Mouse (Mus musculus) stomach, embryonic 16.5 days (tissue): Measurements from ENCODE around the gene Olfr688. TPM values are rescaled to one million over a fixed set of nuclear protein-coding genes. Genes with fewer than 3 reads are reported as not detected.

Source experiments
- polyA plus RNA-seq: library from polyadenylated mRNA; unstranded; fragments of >200 nt; fragmentation: Nextera tagmentation; extraction: Ambion mirVana; gene quantifications from 2 replicates; pipeline ENCODE4 v1.2.1, GENCODE M21; 2015

The Olfr688 gene
- polyA plus RNA-seq, 1 experiment from 2014 or later: not detected

Other genes starting within 250 kb of the Olfr688 start
- not detected in 2 replicates for gene Olfr677, start 236.7 kb upstream of the Olfr688 start, polyA plus RNA-seq
- gene Olfr678, start 223.6 kb upstream of the Olfr688 start, polyA plus RNA-seq: not detected in 2 replicates
- gene Olfr679, start 206.9 kb upstream of the Olfr688 start, polyA plus RNA-seq: not detected in 2 replicates
- not detected in 2 replicates for gene Olfr680-ps1, start 195.3 kb upstream of the Olfr688 start, polyA plus RNA-seq
- gene Olfr681, start 171.3 kb upstream of the Olfr688 start, polyA plus RNA-seq: not detected in 2 replicates
- not detected in 2 replicates for gene Olfr683, start 141.1 kb upstream of the Olfr688 start, polyA plus RNA-seq
- not detected in 2 replicates for gene Olfr684, start 124.4 kb upstream of the Olfr688 start, polyA plus RNA-seq
- gene Olfr685, start 102.1 kb upstream of the Olfr688 start, polyA plus RNA-seq: not detected in 2 replicates
- not detected in 2 replicates for gene Olfr686, start 80.6 kb upstream of the Olfr688 start, polyA plus RNA-seq
- gene Olfr689, start 23.1 kb downstream of the Olfr688 start, polyA plus RNA-seq: not detected in 2 replicates
- gene Olfr690, start 46.0 kb downstream of the Olfr688 start, polyA plus RNA-seq: not detected in 2 replicates
- gene Olfr691, start 54.2 kb downstream of the Olfr688 start, polyA plus RNA-seq: not detected in 2 replicates
- not detected in 2 replicates for gene Olfr692, start 80.1 kb downstream of the Olfr688 start, polyA plus RNA-seq
- gene Gm5901, start 86.9 kb downstream of the Olfr688 start, polyA plus RNA-seq: not detected in 2 replicates
- gene Fam160a2, start 112.0 kb downstream of the Olfr688 start, polyA plus RNA-seq: 40.1 and 44.0 TPM in 2 replicates
- not detected in 2 replicates for gene Cnga4, start 116.5 kb downstream of the Olfr688 start, polyA plus RNA-seq
- gene Cckbr, start 137.6 kb downstream of the Olfr688 start, polyA plus RNA-seq: 1.1 and 1.3 TPM in 2 replicates
- 118 and 135 TPM in 2 replicates for gene Cavin3, start 194.2 kb downstream of the Olfr688 start, polyA plus RNA-seq